Mouse (Mus musculus): ENCODE measurements around the gene Gab2. TPM values are rescaled to one million over a fixed set of nuclear protein-coding genes. Genes with fewer than 3 reads are reported as not detected.
A peak's percentile ranks its signal among the peaks of the same experiment; 100 is the strongest.

Gab2 gene
- polyA plus RNA-seq, 1 experiment from 2014 or later = 10.1 TPM

GRCm38 (mm10) chr7:97084181-97084580 is 2.8 kb downstream of the Gab2 start:
- WGBS = 90% methylated on average over 1 of the region's 1 CpGs
- DNase-seq (ENCODE audit: low spot score) (no peak), ATAC-seq (no peak)
- H3K27me3 ChIP-seq (replicated peaks; ENCODE audit: control insufficient read depth, insufficient read depth, low read length) = no peaks in the 10 kb centered on the region
- no peak overlapping the region for H3K4me3 ChIP-seq (ENCODE audit: low read depth, low read length)
- peaks cover 7% of the 10 kb centered on the region for H3K4me1 ChIP-seq (ENCODE audit: control insufficient read depth, insufficient read depth, low read length)
- no peaks in the 10 kb centered on the region for H3K9me3 ChIP-seq (replicated peaks; ENCODE audit: control insufficient read depth, low read length)
- H3K27ac ChIP-seq (ENCODE audit: low read depth, low read length) = no peak overlapping the region
- no peak overlapping the region for H3K9ac ChIP-seq (ENCODE audit: low read length)
- no peak overlapping the region for H3K4me2 ChIP-seq (ENCODE audit: low read length)
- no peaks in the 10 kb centered on the region for H3K36me3 ChIP-seq (ENCODE audit: control insufficient read depth, insufficient read depth, low read length)

GRCm38 (mm10) chr7:97085291-97085690 is 3.9 kb downstream of the Gab2 start:
- Histone ChIP-seq H3K36me3 (ENCODE audit: control insufficient read depth, insufficient read depth, low read length) (no peaks in the 10 kb centered on the region), H3K4me2 (ENCODE audit: low read length) (no peak overlapping the region), H3K4me3 (ENCODE audit: low read depth, low read length) (no peak overlapping the region), H3K4me1 (ENCODE audit: control insufficient read depth, insufficient read depth, low read length) (peaks cover 6% of the 10 kb centered on the region), H3K9ac (ENCODE audit: low read length) (no peak overlapping the region), H3K27me3 (replicated peaks; ENCODE audit: control insufficient read depth, insufficient read depth, low read length) (no peaks in the 10 kb centered on the region), H3K27ac (ENCODE audit: low read depth, low read length) (no peak overlapping the region), H3K9me3 (replicated peaks; ENCODE audit: control insufficient read depth, low read length) (no peaks in the 10 kb centered on the region)
- ATAC-seq = no peak
- peak; percentile 65 for DNase-seq (ENCODE audit: low spot score)
- WGBS = 14% methylated on average over 4 of the region's 4 CpGs

- Histone ChIP-seq H3K27ac (ENCODE audit: low read depth, low read length) (no peak overlapping the region), H3K9ac (ENCODE audit: low read length) (no peak overlapping the region), H3K4me2 (ENCODE audit: low read length) (no peak overlapping the region), H3K4me3 (ENCODE audit: low read depth, low read length) (no peak overlapping the region), H3K9me3 (replicated peaks; ENCODE audit: control insufficient read depth, low read length) (no peaks in the 10 kb centered on the region), H3K4me1 (ENCODE audit: control insufficient read depth, insufficient read depth, low read length) (no peaks in the 10 kb centered on the region), H3K27me3 (replicated peaks; ENCODE audit: control insufficient read depth, insufficient read depth, low read length) (no peaks in the 10 kb centered on the region), H3K36me3 (ENCODE audit: control insufficient read depth, insufficient read depth, low read length) (no peaks in the 10 kb centered on the region)
- ATAC-seq (no peak), DNase-seq (ENCODE audit: low spot score) (no peak)
- WGBS = 76% methylated on average over 3 of the region's 3 CpGs
Measured at GRCm38 (mm10) chr7:97094241-97094640, 12.9 kb downstream of the Gab2 start.

GRCm38 (mm10) chr7:97108119-97108518 is 26.7 kb downstream of the Gab2 start:
- no peaks in the 10 kb centered on the region for H3K4me1 ChIP-seq (ENCODE audit: control insufficient read depth, insufficient read depth, low read length)
- H3K4me3 ChIP-seq (ENCODE audit: low read depth, low read length) = no peak overlapping the region
- no peak overlapping the region for H3K27ac ChIP-seq (ENCODE audit: low read depth, low read length)
- H3K9ac ChIP-seq (ENCODE audit: low read length) = no peak overlapping the region
- H3K36me3 ChIP-seq (ENCODE audit: control insufficient read depth, insufficient read depth, low read length) = no peaks in the 10 kb centered on the region
- DNase-seq (ENCODE audit: low spot score) (no peak), ATAC-seq (no peak)
- no peaks in the 10 kb centered on the region for H3K9me3 ChIP-seq (replicated peaks; ENCODE audit: control insufficient read depth, low read length)
- H3K27me3 ChIP-seq (replicated peaks; ENCODE audit: control insufficient read depth, insufficient read depth, low read length) = no peaks in the 10 kb centered on the region
- 92% methylated on average over 3 of the region's 3 CpGs for WGBS
- no peak overlapping the region for H3K4me2 ChIP-seq (ENCODE audit: low read length)

GRCm38 (mm10) chr7:97128949-97129348 is 47.6 kb downstream of the Gab2 start:
- no peaks in the 10 kb centered on the region for H3K27me3 ChIP-seq (replicated peaks; ENCODE audit: control insufficient read depth, insufficient read depth, low read length)
- H3K4me3 ChIP-seq (ENCODE audit: low read depth, low read length) = no peak overlapping the region
- ATAC-seq (no peak), DNase-seq (ENCODE audit: low spot score) (peak; percentile 15)
- no peak overlapping the region for H3K4me2 ChIP-seq (ENCODE audit: low read length)
- H3K4me1 ChIP-seq (ENCODE audit: control insufficient read depth, insufficient read depth, low read length) = no peaks in the 10 kb centered on the region; the same call in 1 of the 2 replicates
- WGBS = 12% methylated on average over 1 of the region's 1 CpGs
- 0 out of 2 replicates have a peak, but pooled peaks cover 4% of the 10 kb centered on the region for H3K36me3 ChIP-seq (ENCODE audit: control insufficient read depth, insufficient read depth, low read length)
- no peak overlapping the region for H3K9ac ChIP-seq (ENCODE audit: low read length)
- no peak overlapping the region for H3K27ac ChIP-seq (ENCODE audit: low read depth, low read length)
- H3K9me3 ChIP-seq (replicated peaks; ENCODE audit: control insufficient read depth, low read length) = no peaks in the 10 kb centered on the region

GRCm38 (mm10) chr7:97136453-97136852 is 55.1 kb downstream of the Gab2 start:
- H3K4me3 ChIP-seq (ENCODE audit: low read depth, low read length) = no peak overlapping the region
- H3K9ac ChIP-seq (ENCODE audit: low read length) = no peak overlapping the region
- no peaks in the 10 kb centered on the region for H3K36me3 ChIP-seq (ENCODE audit: control insufficient read depth, insufficient read depth, low read length)
- peaks cover 11% of the 10 kb centered on the region; the same call in 1 of the 2 replicates for H3K9me3 ChIP-seq (replicated peaks; ENCODE audit: control insufficient read depth, low read length)
- H3K4me1 ChIP-seq (ENCODE audit: control insufficient read depth, insufficient read depth, low read length) = no peaks in the 10 kb centered on the region
- no peak overlapping the region for H3K27ac ChIP-seq (ENCODE audit: low read depth, low read length)
- H3K27me3 ChIP-seq (replicated peaks; ENCODE audit: control insufficient read depth, insufficient read depth, low read length) = no peaks in the 10 kb centered on the region
- DNase-seq (ENCODE audit: low spot score) = no peak
- WGBS = 90% methylated on average over 3 of the region's 3 CpGs
- H3K4me2 ChIP-seq (ENCODE audit: low read length) = no peak overlapping the region
- ATAC-seq = no peak

GRCm38 (mm10) chr7:97151082-97151813 is 69.9 kb downstream of the Gab2 start:
- DNase-seq (ENCODE audit: low spot score) (peak; percentile 54), ATAC-seq (peak; percentile 72)
- Histone ChIP-seq H3K27me3 (replicated peaks; ENCODE audit: control insufficient read depth, insufficient read depth, low read length) (no peaks in the 10 kb centered on the region), H3K9ac (ENCODE audit: low read length) (no peak overlapping the region), H3K36me3 (ENCODE audit: control insufficient read depth, insufficient read depth, low read length) (no peaks in the 10 kb centered on the region), H3K9me3 (replicated peaks; ENCODE audit: control insufficient read depth, low read length) (no peaks in the 10 kb centered on the region), H3K27ac (ENCODE audit: low read depth, low read length) (no peak overlapping the region), H3K4me3 (ENCODE audit: low read depth, low read length) (no peak overlapping the region), H3K4me1 (ENCODE audit: control insufficient read depth, insufficient read depth, low read length) (no peaks in the 10 kb centered on the region), H3K4me2 (ENCODE audit: low read length) (no peak overlapping the region)
- WGBS = 37% methylated on average over 2 of the region's 2 CpGs

GRCm38 (mm10) chr7:97154756-97155487 is 73.5 kb downstream of the Gab2 start:
- no peaks in the 10 kb centered on the region for H3K9me3 ChIP-seq (replicated peaks; ENCODE audit: control insufficient read depth, low read length)
- H3K4me3 ChIP-seq (ENCODE audit: low read depth, low read length) = no peak overlapping the region
- H3K27ac ChIP-seq (ENCODE audit: low read depth, low read length) = no peak overlapping the region
- 62% methylated on average over 2 of the region's 2 CpGs for WGBS
- no peaks in the 10 kb centered on the region for H3K4me1 ChIP-seq (ENCODE audit: control insufficient read depth, insufficient read depth, low read length)
- H3K4me2 ChIP-seq (ENCODE audit: low read length) = no peak overlapping the region
- ATAC-seq = no peak
- DNase-seq (ENCODE audit: low spot score) = no peak
- H3K27me3 ChIP-seq (replicated peaks; ENCODE audit: control insufficient read depth, insufficient read depth, low read length) = no peaks in the 10 kb centered on the region
- no peaks in the 10 kb centered on the region for H3K36me3 ChIP-seq (ENCODE audit: control insufficient read depth, insufficient read depth, low read length)
- H3K9ac ChIP-seq (ENCODE audit: low read length) = no peak overlapping the region

GRCm38 (mm10) chr7:97164261-97164660 is 82.9 kb downstream of the Gab2 start:
- DNase-seq (ENCODE audit: low spot score) (no peak), ATAC-seq (no peak)
- Histone ChIP-seq H3K4me3 (ENCODE audit: low read depth, low read length) (no peak overlapping the region), H3K9me3 (replicated peaks; ENCODE audit: control insufficient read depth, low read length) (no peaks in the 10 kb centered on the region), H3K27me3 (replicated peaks; ENCODE audit: control insufficient read depth, insufficient read depth, low read length) (no peaks in the 10 kb centered on the region), H3K36me3 (ENCODE audit: control insufficient read depth, insufficient read depth, low read length) (no peaks in the 10 kb centered on the region), H3K27ac (ENCODE audit: low read depth, low read length) (no peak overlapping the region), H3K9ac (ENCODE audit: low read length) (no peak overlapping the region), H3K4me2 (ENCODE audit: low read length) (no peak overlapping the region), H3K4me1 (ENCODE audit: control insufficient read depth, insufficient read depth, low read length) (no peaks in the 10 kb centered on the region)
- 44% methylated on average over 1 of the region's 1 CpGs for WGBS

All from forebrain, embryonic 14.5 days (tissue).